Mouse (Mus musculus) layer of hippocampus, adult 8-10 months (tissue): ENCODE results near the gene Galnt17. TPM values are rescaled to one million over a fixed set of nuclear protein-coding genes. Genes with fewer than 3 reads are reported as not detected.
A peak's percentile ranks its signal among the peaks of the same experiment; 100 is the strongest.

ENCODE experiments used
- DNase-seq, 2 experiments: peaks; one replicate each; pipeline ENCODE4 v3.0.0; 2022; ENCODE audit warnings: low spot score in 2 of 2
- total RNA-seq, 4 experiments: library from RNA; stranded (reverse); gene quantifications; 2 replicates each; pipeline ENCODE4 v1.2.4; 2022

Galnt17 gene
- total RNA-seq, 4 experiments from 2014 or later = 95.9 to 116 (median 106) TPM

GRCm38 (mm10) chr5:130930999-130931398 is 377.3 kb downstream of the Galnt17 start:
- DNase-seq = no peak

- no peak for DNase-seq
These were observed 380.5 kb downstream of the Galnt17 start for GRCm38 (mm10) chr5:130927794-130928149.

GRCm38 (mm10) chr5:130927138-130927793 is 381.0 kb downstream of the Galnt17 start:
- no peak for DNase-seq

GRCm38 (mm10) chr5:130925681-130926080 is 382.6 kb downstream of the Galnt17 start:
- DNase-seq = no peak

- DNase-seq = no peak
These were observed 384.0 kb downstream of the Galnt17 start for GRCm38 (mm10) chr5:130924245-130924827.

GRCm38 (mm10) chr5:130919969-130920368 is 388.3 kb downstream of the Galnt17 start:
- no peak for DNase-seq

- DNase-seq = no peak
These were observed 393.7 kb downstream of the Galnt17 start for GRCm38 (mm10) chr5:130914606-130915005.

- no peak for DNase-seq
These were observed 396.7 kb downstream of the Galnt17 start for GRCm38 (mm10) chr5:130911551-130911950.

- no peak for DNase-seq
These were observed 406.6 kb downstream of the Galnt17 start for GRCm38 (mm10) chr5:130901736-130902135.

GRCm38 (mm10) chr5:130895991-130896390 is 412.3 kb downstream of the Galnt17 start:
- DNase-seq = no peak

GRCm38 (mm10) chr5:130891735-130892134 is 416.6 kb downstream of the Galnt17 start:
- no peak for DNase-seq

GRCm38 (mm10) chr5:130880331-130880730 is 428.0 kb downstream of the Galnt17 start:
- DNase-seq = no peak

GRCm38 (mm10) chr5:130875391-130875790 is 432.9 kb downstream of the Galnt17 start:
- no peak for DNase-seq

GRCm38 (mm10) chr5:130871086-130871485 is 437.2 kb downstream of the Galnt17 start:
- no peak for DNase-seq

- DNase-seq = no peak
These were observed 438.4 kb downstream of the Galnt17 start for GRCm38 (mm10) chr5:130869869-130870268.

- DNase-seq = peak; percentile 32 to 74
These were observed 446.0 kb downstream of the Galnt17 start for GRCm38 (mm10) chr5:130862302-130862701.

GRCm38 (mm10) chr5:130859736-130860135 is 448.6 kb downstream of the Galnt17 start:
- no peak for DNase-seq

GRCm38 (mm10) chr5:130858706-130859105 is 449.6 kb downstream of the Galnt17 start:
- DNase-seq = no peak

GRCm38 (mm10) chr5:130858148-130858547 is 450.1 kb downstream of the Galnt17 start:
- peak in 1 of 2 experiments; percentile 37 for DNase-seq

- peak; percentile 22 to 45 for DNase-seq
These were observed 453.9 kb downstream of the Galnt17 start for GRCm38 (mm10) chr5:130854430-130854829.

GRCm38 (mm10) chr5:130853371-130853770 is 454.9 kb downstream of the Galnt17 start:
- peak; percentile 66 to 92 for DNase-seq

- no peak for DNase-seq
These were observed 456.1 kb downstream of the Galnt17 start for GRCm38 (mm10) chr5:130852182-130852581.

- DNase-seq = no peak
These were observed 458.7 kb downstream of the Galnt17 start for GRCm38 (mm10) chr5:130849610-130850009.
